Mouse (Mus musculus): Measurements from ENCODE around the gene Dync2li1. TPM values are rescaled to one million over a fixed set of nuclear protein-coding genes. Genes with fewer than 3 reads are reported as not detected.
A peak's percentile ranks its signal among the peaks of the same experiment; 100 is the strongest.

Dync2li1 gene
- total RNA-seq, 4 experiments from 2014 or later, result 2.5 to 4.9 (median 3.2) TPM

DNA sequence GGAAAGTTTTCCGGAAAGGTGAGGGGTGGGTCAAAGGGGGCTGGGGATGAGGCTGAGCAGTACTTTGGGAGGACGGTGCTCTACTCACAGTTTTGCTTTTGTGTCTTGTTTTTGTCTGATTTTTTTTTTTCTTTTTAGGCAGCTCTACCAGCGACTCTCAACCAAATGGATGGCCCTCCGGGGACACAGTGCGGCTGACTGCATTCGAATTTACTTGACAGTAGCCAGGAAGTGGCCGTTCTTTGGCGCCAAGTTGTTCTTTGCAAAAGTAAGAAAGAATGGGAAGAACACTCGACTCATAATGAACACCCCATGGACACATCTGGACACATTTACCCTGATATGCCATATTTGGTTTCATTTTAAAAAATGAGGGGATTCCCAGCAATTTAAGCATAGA, 14.8 kb upstream of the Dync2li1 start:
- peak; percentile 27 for DNase-seq (ENCODE audit: low spot score)

DNA sequence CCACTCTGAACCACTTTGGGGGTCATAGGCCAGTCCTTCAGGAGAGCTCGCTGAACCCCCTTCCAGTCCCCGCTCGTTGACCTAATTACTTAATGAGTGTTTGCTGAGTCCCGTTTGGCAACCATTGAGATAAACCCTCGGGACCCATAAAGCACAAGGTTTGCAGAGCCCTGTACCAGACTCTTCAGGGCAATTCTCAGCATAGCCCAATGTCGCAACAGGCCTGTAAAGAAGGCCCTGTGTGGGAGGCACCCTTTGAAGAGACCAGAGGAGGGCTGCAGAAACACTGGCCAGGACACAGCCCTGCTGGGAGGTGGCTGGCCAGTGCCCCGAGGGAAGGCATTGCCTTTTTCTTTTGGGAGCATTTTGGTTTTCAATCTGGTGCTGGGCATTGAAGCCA, 14.3 kb upstream of the Dync2li1 start:
- DNase-seq (ENCODE audit: low spot score), result no peak

DNA sequence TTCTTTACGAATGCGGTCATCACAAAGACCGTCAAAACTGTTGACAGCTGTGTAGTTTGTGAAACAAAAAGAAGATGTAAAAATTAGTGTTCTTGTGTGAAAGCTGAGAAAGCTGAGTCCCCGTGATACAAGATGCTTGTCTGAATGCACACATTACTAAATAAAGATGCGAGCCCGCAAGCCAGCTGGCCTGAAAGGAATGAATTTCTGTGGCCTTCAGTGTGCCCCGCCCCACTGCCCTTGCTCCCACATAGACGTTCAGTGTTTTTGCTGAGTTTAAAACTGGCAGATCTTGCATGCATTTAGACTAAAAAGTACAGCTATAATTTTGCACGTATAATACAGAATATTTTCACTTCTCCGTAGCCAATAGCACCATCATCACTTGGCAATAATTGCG, 10.5 kb upstream of the Dync2li1 start:
- no peak for DNase-seq (ENCODE audit: low spot score)

DNA sequence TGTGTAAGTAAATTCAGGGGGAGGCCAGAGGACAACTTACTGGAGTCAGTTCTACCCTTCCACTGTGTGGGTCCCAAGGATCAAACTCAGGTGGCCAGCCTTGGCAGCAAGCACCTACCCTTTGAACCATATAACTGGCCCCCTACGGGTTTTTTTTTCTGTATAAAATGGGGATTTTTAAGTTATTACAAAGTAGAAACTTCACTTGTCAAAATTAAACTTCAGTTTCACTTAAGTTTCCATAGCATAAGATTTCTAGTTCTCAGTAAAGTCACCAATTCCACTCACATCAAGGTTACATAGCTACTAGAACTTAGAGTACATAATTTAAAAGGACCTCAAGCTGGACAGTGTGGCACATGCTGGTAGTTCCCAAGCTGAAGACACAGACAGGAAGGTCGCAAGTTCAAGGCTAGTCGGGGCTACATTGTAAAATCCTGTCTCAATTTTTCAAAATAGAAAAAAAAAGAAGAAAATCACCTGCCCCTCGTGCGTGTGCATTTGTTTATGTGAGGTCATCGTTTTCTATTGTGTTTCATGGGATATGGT, 9.7 kb upstream of the Dync2li1 start:
- DNase-seq (ENCODE audit: low spot score), result no peak

DNA sequence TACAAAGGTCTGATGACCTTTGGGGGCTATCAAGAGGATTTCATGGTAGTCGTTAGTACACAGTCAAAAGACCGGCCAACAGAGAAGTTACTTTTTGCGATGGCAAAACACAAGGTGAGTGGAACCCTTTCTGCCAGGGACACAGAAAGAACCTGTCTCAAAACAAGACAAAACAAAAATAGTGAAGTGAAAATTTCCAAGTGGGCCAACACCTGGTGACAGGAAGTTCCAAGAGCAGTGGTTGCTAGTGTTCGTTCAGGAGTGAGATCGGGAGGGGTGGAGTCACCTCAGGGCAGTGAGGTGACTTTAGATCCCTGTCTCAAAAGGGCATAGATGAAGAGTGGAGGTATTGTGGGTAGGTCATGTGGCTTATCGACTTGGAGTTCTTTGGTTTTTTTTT, 8.3 kb upstream of the Dync2li1 start:
- no peak for DNase-seq (ENCODE audit: low spot score)

DNA sequence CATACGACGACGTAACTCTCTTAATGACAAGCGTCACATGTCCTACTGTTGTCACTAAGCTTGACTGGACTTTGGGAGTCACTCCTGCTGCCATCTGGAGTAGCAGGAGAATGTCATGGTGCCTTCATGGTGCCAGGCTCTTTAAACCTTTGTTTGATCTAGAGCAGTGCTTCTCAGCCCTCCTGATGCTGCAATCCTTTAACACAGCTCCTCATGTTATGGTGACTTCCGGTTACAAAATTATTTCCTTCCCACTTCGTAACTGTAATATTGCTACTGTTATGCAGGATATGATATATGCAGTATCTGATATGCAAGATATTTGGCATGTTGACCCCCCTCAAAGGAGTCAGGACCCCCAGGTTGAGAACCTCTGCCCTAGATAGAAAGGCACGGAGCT, 7.2 kb upstream of the Dync2li1 start:
- no peak for DNase-seq (ENCODE audit: low spot score)

DNA sequence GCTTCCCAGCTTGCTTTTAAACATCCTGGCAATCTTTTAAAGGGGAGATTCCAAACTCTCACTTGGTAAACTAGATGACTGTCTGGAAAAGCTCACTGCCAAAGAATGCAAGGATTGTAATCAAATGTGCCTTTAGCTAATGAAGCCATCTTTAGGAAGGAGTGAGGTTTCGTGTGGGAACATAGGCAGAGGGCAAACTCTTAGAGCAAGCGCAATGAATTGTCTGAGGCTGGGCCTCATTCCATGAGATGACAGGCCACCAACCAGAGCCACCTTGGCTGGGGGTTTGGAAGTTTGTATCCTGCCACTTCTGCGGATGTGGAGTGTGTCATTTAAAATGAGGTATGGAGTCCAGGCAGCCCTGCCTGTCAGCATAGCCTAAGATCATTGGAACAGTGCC, 6.2 kb upstream of the Dync2li1 start:
- no peak for DNase-seq (ENCODE audit: low spot score)

DNA sequence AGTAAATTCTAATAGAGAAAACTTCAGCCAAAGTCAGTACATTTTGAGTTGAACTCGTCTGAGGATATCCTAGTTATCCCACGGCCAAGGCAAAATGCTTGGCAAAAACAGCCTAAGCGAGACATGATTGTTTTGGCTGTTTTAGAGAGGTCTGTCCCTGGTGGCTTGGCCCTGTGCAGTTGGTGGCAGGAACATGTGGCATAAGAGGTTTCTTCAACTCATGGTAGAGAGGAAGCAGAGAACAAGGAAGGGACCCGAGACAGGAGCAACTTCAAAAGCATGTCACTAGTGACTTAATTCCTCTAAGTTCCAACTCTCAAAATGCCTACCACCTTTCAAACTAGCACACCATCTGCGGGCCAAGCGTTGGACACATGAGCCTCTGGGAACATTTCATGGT, 5.7 kb upstream of the Dync2li1 start:
- no peak for DNase-seq (ENCODE audit: low spot score)

DNA sequence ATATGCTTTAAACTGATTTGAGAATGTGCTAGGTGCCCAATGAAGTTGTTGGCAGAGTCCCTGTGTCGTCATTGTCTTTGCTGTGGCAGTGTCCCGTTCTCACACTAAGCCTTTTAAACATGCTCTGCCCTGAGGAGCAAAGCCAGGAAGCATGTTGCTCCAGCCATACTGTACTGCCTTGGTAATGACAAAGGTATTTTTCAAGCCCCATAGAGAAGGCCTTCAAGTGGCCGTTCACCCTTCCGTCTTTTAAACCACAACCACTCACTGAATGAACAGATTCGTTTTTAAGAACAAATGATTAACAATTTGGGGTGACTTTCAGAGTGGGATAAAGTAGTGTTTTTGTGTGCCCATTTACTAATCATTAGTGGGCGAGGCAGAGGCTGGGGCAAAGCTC, 5.1 kb upstream of the Dync2li1 start:
- no peak for DNase-seq (ENCODE audit: low spot score)

DNA sequence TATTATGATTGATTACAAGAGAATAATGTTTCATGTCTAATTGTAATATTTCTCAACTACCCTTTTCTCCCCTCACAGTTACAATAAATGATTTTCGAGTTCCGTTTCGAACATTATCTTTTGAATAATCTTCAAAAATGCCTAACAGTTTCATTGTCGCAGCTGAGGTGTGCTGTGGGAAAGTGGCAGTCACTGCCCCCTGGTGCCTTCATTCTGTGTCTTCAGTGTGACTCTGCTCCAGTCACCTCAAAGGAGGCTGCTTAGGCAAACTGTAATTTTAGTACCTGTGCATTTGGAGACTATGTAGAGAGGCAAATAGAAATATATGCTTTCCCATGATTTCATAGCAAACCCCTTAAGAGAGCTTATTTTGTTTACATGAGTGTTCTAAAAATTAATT, 4.3 kb upstream of the Dync2li1 start:
- DNase-seq (ENCODE audit: low spot score), result no peak

DNA sequence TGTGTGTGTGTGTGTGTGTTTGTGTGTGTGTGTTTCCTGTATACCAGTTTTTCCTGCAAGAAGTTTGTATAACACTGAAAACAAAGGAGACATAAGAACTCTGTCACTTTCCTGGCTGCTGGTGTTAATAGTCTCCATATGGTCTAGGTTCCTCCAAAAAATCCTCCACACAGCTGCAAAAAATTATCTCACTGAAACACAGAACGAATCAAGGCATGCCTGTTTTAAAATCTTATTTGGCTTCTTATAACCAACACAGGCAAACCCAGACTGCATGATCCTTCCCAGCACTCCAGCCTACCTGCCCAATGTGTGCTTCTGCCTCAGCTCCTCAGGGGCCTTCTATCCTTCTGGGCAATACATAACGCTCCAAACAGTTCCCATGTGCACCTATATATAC, 3.4 kb upstream of the Dync2li1 start:
- no peak for DNase-seq (ENCODE audit: low spot score)

DNA sequence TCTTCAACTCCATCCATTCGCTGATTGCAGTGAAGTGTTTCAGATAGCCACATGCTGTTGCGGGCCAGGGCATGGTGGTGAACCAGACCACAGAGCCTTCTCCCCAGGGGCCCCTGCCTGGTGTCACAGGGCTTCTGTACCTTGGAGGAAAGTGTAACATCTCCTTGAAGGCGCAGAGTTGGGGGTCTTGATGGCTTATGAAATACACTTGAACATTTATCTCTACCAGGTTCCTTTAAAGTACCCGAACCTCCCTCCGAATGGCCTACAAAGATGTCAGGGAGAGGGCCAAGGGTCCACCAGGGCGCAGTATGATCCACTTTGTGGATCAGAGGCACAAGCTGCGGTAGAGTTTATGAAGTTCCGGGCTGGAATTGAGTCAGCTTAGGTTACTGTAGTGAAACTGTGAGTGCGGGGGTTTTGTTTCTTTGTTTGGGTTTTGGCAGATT, 585 bp downstream of the Dync2li1 start:
- no peak for DNase-seq (ENCODE audit: low spot score)

DNA sequence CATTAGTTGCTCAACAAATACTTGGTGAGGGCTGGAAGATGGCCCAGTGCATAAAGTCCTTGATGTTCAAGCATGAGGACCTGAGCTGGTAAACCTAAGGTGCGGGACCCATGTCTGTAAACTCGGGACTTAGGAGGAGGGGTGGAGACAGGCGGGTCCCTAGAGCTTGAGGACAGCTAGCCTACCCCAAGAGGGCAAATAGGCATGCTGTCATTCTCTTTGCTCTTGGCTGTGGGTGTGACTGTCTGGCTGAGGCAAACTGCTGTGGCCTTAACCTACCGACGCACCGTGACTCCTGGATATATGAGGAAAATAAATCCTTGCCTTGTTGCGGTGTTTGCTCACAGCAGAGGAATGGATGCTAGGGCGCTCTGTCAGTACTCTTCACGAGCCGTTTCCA, 1.4 kb downstream of the Dync2li1 start:
- no peak for DNase-seq (ENCODE audit: low spot score)

DNA sequence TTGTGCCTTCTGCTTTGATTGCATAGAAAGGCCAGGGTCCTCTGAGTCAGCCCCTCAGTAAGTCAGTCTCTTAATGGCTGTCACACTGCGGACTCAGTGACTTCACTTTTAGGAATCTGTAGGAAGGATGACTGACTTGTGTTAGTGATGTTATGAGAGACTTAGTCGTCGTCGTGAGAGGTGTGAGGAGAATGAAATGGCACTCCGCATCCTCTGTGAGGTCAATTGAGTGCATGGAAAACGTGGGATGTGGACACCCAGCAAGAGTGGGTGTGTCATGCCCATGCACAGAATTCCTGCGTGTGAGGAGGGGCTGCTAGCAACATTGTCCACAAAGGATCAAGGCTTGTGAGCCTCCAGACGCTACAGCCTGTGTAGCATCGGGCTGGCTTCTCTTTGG, 2.3 kb downstream of the Dync2li1 start:
- DNase-seq (ENCODE audit: low spot score), result no peak

DNA sequence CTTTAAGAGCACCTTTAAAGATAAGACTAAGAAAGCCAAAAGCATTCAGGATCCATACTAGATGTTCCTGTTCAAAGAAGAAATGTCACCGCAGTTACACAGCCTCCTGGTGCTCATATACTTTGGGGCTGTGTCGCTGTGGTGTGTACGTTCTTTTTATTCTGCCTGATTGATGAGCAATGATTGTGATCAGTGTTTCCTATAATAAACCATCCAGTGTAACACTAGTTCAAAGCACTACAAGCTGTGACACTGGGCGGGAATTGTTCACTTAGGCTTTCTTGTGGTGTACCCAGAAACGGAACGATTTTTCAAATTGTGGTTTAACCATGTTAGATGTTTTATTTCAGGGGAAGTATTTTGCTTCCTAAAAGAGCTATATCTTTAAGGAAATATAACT, 5.5 kb downstream of the Dync2li1 start:
- DNase-seq (ENCODE audit: low spot score), result no peak

DNA sequence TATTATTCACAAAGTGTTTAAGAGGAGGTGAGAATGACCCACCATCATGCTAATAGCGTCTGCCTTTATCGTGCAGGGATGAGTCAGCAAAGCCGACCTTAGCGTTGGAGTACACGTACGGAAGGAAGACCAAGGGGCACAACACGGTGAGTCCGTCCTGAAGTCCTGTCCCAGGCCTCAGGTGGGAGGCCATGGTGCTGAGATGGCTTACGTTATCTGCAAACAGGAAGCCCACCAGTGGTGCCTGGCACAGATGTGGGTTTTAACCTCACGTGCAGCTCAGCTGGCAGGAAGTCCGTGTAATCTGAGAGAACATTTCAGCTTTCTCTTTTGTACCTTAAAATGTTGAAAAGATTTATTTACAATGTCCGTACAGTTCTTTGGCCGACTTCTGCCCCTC, 7.1 kb downstream of the Dync2li1 start:
- no peak for DNase-seq (ENCODE audit: low spot score)

DNA sequence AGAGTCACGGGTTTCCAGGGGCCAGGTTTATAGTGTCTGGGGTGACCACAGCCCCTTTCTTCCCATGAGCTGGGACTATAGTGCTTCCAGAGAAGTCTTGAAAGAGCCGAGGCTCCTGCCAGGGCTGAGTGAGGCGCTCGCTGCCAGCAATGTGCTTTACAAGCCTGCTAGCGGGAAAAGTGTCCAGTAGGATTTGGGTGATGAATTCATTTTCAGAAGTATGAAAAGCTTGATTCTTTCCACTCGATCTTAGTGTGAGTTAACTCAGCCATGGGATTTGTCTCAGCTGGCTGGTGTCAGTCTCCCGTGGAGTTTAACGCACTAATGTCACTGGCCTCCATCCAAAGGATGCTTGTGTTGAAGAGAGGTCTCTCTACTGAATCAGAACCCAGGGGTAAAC, 10.0 kb downstream of the Dync2li1 start:
- no peak for DNase-seq (ENCODE audit: low spot score)

DNA sequence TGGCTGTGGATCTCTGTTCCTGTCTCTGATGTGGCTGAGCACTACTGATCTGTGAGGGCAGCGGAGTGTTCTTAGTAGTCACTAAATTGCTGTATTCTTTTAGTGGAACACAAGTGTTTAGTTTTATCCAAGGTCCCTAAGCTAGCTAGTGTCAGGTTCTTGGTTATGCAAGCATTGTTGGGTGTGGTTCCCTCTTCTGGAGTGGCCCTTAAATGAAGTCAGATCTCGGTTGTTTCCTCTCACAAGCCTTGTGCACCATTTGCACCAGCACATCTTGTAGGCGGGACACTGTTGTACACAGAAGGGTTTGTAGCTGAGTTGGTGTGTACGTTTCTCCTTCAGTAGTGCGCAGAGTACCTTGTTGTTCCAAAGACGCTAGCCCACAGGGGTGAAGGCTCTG, 11.7 kb downstream of the Dync2li1 start:
- no peak for DNase-seq (ENCODE audit: low spot score)

DNA sequence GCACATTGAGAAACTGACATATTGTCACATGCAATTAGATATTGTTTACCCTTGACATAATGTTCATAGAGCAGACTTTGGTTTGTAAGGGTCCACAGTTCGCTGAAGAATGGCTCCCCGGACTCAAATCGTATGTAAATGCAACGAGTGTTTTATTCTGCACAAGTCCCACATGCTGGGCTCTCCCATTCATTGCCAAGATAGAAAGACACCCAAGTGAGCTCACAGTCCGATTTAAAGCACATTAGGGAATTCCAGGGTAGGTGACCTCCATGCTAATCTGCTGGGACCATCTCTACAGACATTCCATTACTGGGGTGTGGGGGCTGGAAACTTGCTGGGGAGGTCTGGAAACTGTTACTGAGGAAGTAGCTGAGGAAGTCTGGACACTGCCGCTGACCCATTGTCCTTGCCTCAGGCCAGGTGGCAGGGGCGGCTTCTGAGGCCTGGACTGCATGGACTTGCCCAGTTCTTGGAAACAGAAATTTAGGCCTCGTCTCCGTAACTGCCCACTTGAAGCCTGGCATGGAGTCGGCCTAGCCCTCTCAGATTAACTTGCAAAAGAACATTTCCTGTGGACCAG, 13.6 kb downstream of the Dync2li1 start:
- DNase-seq (ENCODE audit: low spot score), result no peak

DNA sequence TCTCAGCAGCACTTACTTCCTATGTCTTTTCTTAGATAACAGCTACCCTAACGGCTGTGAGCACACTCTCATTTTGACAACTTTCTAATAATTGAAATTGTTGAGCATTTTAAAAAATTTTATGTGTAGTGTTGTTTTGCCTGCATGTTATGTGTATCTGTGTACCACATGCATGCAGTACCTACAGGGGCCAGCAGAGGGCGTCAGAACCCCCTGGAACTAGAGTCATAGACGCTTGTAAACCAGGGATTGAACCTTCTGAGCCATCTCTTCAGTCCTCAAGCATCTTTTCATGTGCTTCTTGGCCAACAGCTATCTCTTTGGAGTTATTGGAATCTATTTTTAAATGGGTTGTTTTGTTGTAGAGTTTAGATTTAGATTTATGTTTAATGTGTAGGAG, 15.6 kb downstream of the Dync2li1 start:
- no peak for DNase-seq (ENCODE audit: low spot score)

DNA sequence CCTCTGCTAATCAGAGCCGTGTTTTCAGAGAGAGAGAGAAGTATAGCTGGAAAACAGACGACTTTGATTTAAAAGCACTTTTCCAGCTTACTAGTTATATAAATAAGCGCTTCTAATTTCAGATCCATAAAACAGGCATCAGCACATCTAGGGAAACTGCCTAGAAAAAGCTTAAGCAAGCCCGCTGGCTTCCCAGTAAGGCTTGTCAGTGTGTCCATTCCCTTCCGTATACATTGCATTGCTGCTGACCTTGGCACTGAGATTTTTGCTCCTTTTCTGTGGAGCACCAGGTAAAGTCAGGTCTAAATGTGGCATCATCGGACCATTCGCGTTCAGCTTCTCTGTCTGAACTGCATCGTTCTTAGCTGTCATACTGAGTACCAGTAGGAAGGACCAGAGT, 16.0 kb downstream of the Dync2li1 start:
- no peak for DNase-seq (ENCODE audit: low spot score)

DNA sequence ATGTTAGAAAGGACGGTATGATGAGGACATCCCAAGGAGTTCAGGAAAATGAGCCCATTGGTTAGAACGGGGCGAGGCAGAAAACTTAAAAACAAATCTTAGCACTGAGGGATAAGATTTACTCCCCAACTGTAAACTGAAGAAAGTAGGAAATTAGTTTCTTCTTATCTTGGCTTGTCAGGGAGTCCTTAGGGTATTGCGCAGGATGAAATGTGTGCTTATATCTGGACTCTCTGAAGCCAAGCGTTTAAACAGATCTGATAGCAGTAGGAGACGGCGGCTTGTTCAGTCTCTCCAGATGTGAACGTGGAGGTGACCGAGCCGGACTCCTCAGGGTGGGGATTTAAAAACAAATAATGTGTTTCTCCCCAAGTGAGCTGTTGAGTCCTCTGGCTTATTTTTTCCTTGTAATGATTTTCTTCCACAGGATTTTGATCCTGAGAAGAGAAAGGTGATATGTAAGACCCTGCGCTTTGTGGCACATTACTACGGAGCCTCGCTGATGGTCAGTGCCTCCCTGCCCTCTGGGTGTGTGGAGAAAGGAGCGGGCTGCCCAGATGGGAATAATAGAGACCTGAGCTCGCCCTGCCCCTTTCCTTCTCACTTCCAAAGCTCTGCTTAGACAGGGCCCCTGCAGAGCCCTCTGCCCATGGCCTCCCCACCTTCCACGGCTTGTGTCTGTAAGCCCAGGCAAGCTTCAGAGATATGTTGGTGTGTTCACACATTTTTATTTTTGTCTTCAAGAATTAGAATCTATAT, 18.2 kb downstream of the Dync2li1 start:
- DNase-seq (ENCODE audit: low spot score), result no peak

DNA sequence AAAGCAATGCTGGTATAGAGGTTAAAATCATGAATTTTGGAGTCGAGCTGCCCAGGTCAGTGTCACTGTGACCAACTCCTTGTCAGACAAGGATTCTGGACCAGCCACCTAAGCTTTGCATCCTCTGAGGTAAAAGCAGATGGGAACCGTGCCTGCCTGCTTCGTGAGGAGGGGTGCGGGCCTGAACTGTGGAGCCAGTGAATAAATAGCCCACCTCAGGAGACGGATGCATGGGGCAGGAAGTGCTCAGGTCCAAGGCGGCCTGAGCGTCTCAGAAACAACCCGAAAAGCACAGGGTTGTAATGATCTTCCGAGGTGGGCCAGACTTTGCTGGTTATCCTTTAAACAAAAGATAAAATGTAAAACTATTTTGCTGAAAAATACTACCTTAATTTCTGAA, 18.8 kb downstream of the Dync2li1 start:
- DNase-seq (ENCODE audit: low spot score), result no peak

DNA sequence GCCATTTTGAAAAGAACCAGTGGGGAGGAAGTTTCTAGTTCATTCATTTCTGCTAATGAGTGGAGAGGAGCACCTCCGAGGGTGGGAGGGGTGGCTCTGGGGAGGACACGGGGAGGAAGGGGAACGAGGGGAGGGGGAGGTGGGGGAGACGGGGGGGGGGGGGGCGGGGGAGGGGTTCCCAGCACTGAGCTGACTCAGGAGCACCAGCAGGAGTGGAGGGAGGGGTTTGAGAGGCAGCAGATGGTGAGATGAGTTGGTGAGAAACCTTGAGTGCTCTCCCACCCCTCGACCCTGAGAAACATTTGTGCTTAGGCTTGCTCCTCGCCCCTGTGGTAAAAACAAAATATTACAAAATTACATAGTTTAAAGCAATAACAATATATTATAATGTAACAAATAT, 19.6 kb downstream of the Dync2li1 start:
- no peak for DNase-seq (ENCODE audit: low spot score)

Data from heart, adult 8-10 months (tissue).